Mouse (Mus musculus) urinary bladder, adult 18-20 months (tissue): ENCODE data around the gene Foxp1.
A peak's percentile ranks its signal among the peaks of the same experiment; 100 is the strongest.

Experiments used
- DNase-seq, 2 experiments: peaks; one replicate each; pipeline ENCODE4 v3.0.0; 2022; ENCODE audit warnings: low spot score in 2 of 2, mixed read lengths in 2 of 2

Foxp1 gene

GRCm38 (mm10) chr6:99182777-99183176 lies 339.7 kb downstream of the Foxp1 start:
- DNase-seq: no peak

GRCm38 (mm10) chr6:99176216-99176615 lies 346.3 kb downstream of the Foxp1 start:
- no peak for DNase-seq

- DNase-seq: peak in 1 of 2 experiments; percentile 40
Observed at GRCm38 (mm10) chr6:99175377-99175776, 347.1 kb downstream of the Foxp1 start.

- peak in 1 of 2 experiments; percentile 14 for DNase-seq
Observed at GRCm38 (mm10) chr6:99173902-99174210, 348.7 kb downstream of the Foxp1 start.

- DNase-seq: no peak
Observed at GRCm38 (mm10) chr6:99173066-99173901, 349.2 kb downstream of the Foxp1 start.

GRCm38 (mm10) chr6:99172589-99172986 lies 349.9 kb downstream of the Foxp1 start:
- no peak for DNase-seq

- no peak for DNase-seq
Observed at GRCm38 (mm10) chr6:99171901-99172588, 350.5 kb downstream of the Foxp1 start.

GRCm38 (mm10) chr6:99171281-99171825 lies 351.2 kb downstream of the Foxp1 start:
- DNase-seq: no peak

GRCm38 (mm10) chr6:99168727-99169126 lies 353.8 kb downstream of the Foxp1 start:
- no peak for DNase-seq

GRCm38 (mm10) chr6:99167001-99167400 lies 355.5 kb downstream of the Foxp1 start:
- DNase-seq: no peak

- no peak for DNase-seq
Observed at GRCm38 (mm10) chr6:99166169-99166568, 356.4 kb downstream of the Foxp1 start.

GRCm38 (mm10) chr6:99164760-99165159 lies 357.8 kb downstream of the Foxp1 start:
- DNase-seq: no peak

GRCm38 (mm10) chr6:99162716-99163115 lies 359.8 kb downstream of the Foxp1 start:
- DNase-seq: no peak

- DNase-seq: no peak
Observed at GRCm38 (mm10) chr6:99160348-99160693, 362.2 kb downstream of the Foxp1 start.

- no peak for DNase-seq
Observed at GRCm38 (mm10) chr6:99159452-99160347, 362.8 kb downstream of the Foxp1 start.

- no peak for DNase-seq
Observed at GRCm38 (mm10) chr6:99153682-99154081, 368.8 kb downstream of the Foxp1 start.

- DNase-seq: no peak
Observed at GRCm38 (mm10) chr6:99146400-99146905, 376.1 kb downstream of the Foxp1 start.

- no peak for DNase-seq
Observed at GRCm38 (mm10) chr6:99145033-99145432, 377.5 kb downstream of the Foxp1 start.

- DNase-seq: no peak
Observed at GRCm38 (mm10) chr6:99143756-99144036, 378.8 kb downstream of the Foxp1 start.

- no peak for DNase-seq
Observed at GRCm38 (mm10) chr6:99142900-99143755, 379.4 kb downstream of the Foxp1 start.

- DNase-seq: no peak
Observed at GRCm38 (mm10) chr6:99138041-99138440, 384.5 kb downstream of the Foxp1 start.
